Mouse (Mus musculus) kidney, adult 18-20 months (tissue): ENCODE data around the gene Zscan4f.
"Not testable (repeated sequence)": the region's sequence is repeated elsewhere in the genome, so short reads cannot be mapped to it uniquely, and the experiment has no call there.

Source experiments
- DNase-seq: peaks from one replicate; pipeline ENCODE4 v3.0.0; 2021

Zscan4f gene

GRCm38 (mm10) chr7:11397615-11398014 lies at the start of gene Zscan4f:
Zscan4f (plus strand) TSS chr7:11397915.
- not testable (repeated sequence) for DNase-seq

GRCm38 (mm10) chr7:11384641-11385040 lies 13.1 kb upstream of the Zscan4f start:
- not testable (repeated sequence) for DNase-seq
